Mouse (Mus musculus): ENCODE measurements around the gene Dnajb12.

- TF ChIP-seq CTCF (IDR thresholded peaks at IDR 0.05; ENCODE audit: low read depth) (no peak), EP300 (IDR thresholded peaks at IDR 0.05; ENCODE audit: low read depth) (peak; percentile 88)
Observed at GRCm38 (mm10) chr10:59875396-59875795, 4.0 kb upstream of the Dnajb12 start.

All from liver, embryonic 14.5 days (tissue).